Mouse (Mus musculus) cerebellum, adult 2 months (tissue): ENCODE measurements around the gene Lgals4.

Experiments
- CTCF ChIP-seq: fragments of 200-500 bp; IDR thresholded peaks from 2 replicates; pipeline ENCODE4 v1.5.1; 2011; ENCODE audit warnings: low read depth, mild to moderate bottlenecking, control low read depth, low read length, moderate library complexity, borderline replicate concordance; ENCODE audit not compliant: insufficient read depth
- POLR2A ChIP-seq: fragments of 200-500 bp; IDR thresholded peaks from 2 replicates; pipeline ENCODE4 v1.6.1; 2011; ENCODE audit warnings: low read length, control low read depth, borderline replicate concordance; ENCODE audit not compliant: insufficient read depth

DNA sequence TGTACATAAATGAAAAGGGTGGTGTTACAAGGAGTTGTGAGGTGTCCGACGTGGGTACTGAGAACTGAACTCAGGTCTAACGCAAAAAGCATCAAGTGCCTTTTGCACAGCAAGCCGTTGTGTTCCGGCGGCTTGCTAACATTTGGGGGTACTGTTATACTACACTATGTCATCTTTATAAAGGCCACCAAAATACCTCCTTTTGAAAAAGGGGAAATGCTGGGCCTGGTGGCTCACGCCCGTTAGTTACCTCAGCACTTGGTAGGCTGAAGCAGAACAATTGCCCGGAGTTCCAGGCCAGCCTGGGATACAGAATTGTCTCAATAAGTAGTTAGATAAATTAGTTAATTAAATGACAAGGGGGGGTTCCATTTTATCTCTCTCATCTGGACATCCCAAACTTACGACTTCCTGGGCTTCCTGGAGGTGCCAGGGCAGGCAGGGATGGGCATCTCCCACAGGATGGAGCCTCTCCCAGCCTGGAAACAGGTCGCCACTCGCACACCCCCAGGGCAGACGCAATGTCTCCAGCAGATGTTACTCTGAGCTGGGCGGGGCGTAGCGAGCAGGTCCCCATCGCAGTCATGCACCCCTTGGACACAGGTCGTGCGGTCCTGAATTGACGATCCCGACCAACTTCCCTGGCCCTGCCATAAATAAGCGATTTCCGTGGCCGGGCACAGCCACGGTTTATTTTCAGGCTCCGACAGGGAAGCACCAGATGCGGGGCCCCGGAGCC, 33.3 kb downstream of the Lgals4 start:
- TF ChIP-seq POLR2A (no peak), CTCF (no peak)
